Mouse (Mus musculus) thymus, adult 2 months (tissue): ENCODE data around the gene Twf1.

Experiments used
- CTCF ChIP-seq: fragments of 200-500 bp; IDR thresholded peaks from 2 replicates; pipeline ENCODE4 v1.5.1; 2012; ENCODE audit warnings: mild to moderate bottlenecking, control low read depth, low read length, moderate library complexity, borderline replicate concordance; ENCODE audit not compliant: control insufficient read depth, poor library complexity, insufficient read depth; ENCODE audit errors: extremely low read depth
- POLR2A ChIP-seq: fragments of 200-500 bp; IDR thresholded peaks from 2 replicates; pipeline ENCODE4 v1.6.1; 2012; ENCODE audit warnings: mild to moderate bottlenecking, low read length, control low read depth, moderate library complexity; ENCODE audit not compliant: control insufficient read depth, poor library complexity, insufficient read depth; ENCODE audit errors: extremely low read depth

DNA sequence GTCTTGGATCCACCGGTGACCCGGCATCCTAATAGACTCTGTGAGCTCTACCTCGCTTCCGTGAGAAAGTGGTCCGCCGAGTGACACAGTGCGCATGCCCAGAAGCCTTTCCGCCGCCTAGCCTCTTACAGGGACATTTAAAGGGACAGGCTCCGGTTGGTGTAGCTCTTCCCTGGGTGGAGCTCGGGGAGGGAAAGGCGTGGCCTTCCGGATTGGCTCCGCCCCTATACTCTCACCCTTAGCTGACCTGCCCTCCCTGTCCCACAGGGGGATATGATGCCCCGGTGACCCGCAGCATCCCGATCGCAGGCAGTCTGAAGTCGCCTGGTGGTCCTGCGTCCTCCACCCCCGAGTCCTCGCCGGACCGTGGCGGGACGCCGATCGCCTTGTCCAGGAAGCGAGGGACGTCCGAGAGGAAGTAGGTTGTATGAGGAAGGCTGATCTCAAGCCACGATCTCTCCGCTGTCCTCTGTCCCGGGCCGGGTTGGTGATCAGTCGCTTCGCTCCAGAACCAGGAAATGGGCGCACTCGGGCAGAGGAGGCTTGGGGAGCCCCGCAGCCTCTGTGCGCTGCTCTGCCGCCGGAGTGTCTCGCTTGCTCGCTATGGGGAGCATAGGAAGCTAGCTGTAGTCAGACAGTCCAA, 46.2 kb downstream of the Twf1 start, which contains the start of the genes Pus7l and Irak4:
- no peak for TF ChIP-seq POLR2A
- peak; percentile 59; the same call in 1 of the 2 replicates for TF ChIP-seq CTCF
